Mouse (Mus musculus) MEL (cell line): Measurements from ENCODE around the gene Slc25a44. TPM values are rescaled to one million over a fixed set of nuclear protein-coding genes. Genes with fewer than 3 reads are reported as not detected.
"Not testable (repeated sequence)": the region's sequence is repeated elsewhere in the genome, so short reads cannot be mapped to it uniquely, and the experiment has no call there.

Experiments
- DNase-seq: peaks from one replicate; pipeline ENCODE4 v3.0.0; 2011; ENCODE audit warnings: low read depth, low spot score
- H3K27ac ChIP-seq: 2 replicates; pipeline ENCODE4 v1.5.1; 2012; ENCODE audit warnings: low read depth, mild to moderate bottlenecking, control low read depth, low read length, moderate library complexity; ENCODE audit not compliant: control insufficient read depth
- H3K27me3 ChIP-seq, 2 experiments: fragments of 150-350 bp in 1 of 2; sonication (generic) in 1 of 2; 2 replicates each; pipeline ENCODE4 v1.6.1; 2012; ENCODE audit warnings: low read length in 2 of 2, mild to moderate bottlenecking in 2 of 2, improper control_type of control experiment in 1 of 2, moderate library complexity in 1 of 2; ENCODE audit not compliant: insufficient read depth in 2 of 2, control insufficient read depth in 1 of 2
- H3K36me3 ChIP-seq, 2 experiments: 2 replicates each; pipeline ENCODE4 v1.6.1; 2012 to 2014; ENCODE audit warnings: low read length in 2 of 2, improper control_type of control experiment in 1 of 2, inconsistent platforms in 1 of 2, mild to moderate bottlenecking in 1 of 2; ENCODE audit not compliant: insufficient read depth in 2 of 2, control insufficient read depth in 1 of 2
- H3K4me1 ChIP-seq, 2 experiments: fragments of 150-350 bp in 1 of 2; sonication (generic) in 1 of 2; 2 replicates each; pipeline ENCODE4 v1.6.1; 2012; ENCODE audit warnings: low read length in 2 of 2, improper control_type of control experiment in 1 of 2, mild to moderate bottlenecking in 1 of 2; ENCODE audit not compliant: insufficient read depth in 2 of 2, control insufficient read depth in 1 of 2
- H3K4me3 ChIP-seq, 2 experiments: fragments of 150-350 bp in 1 of 2; sonication (generic) in 1 of 2; 2 replicates each; pipeline ENCODE4 v1.5.1; 2012; ENCODE audit warnings: low read depth in 2 of 2, low read length in 2 of 2, mild to moderate bottlenecking in 2 of 2, moderate library complexity in 2 of 2, control low read depth in 1 of 2, improper control_type of control experiment in 1 of 2; ENCODE audit not compliant: control insufficient read depth in 1 of 2, insufficient read depth in 1 of 2
- H3K79me2 ChIP-seq: 2 replicates; pipeline ENCODE4 v1.6.1; 2012; ENCODE audit warnings: mild to moderate bottlenecking, low read length, moderate library complexity; ENCODE audit not compliant: control insufficient read depth, poor library complexity, insufficient read depth
- H3K9ac ChIP-seq: 2 replicates; pipeline ENCODE4 v1.6.1; 2012; ENCODE audit warnings: low read depth, mild to moderate bottlenecking, control low read depth, low read length, moderate library complexity; ENCODE audit not compliant: control insufficient read depth, poor library complexity, severe bottlenecking
- H3K9me3 ChIP-seq: fragments of 150-350 bp; sonication (generic); replicated peaks from 2 replicates; pipeline ENCODE4 v1.6.1; 2012; ENCODE audit warnings: mild to moderate bottlenecking, low read length, improper control_type of control experiment, moderate library complexity; ENCODE audit not compliant: insufficient read depth
- CHD2 ChIP-seq: IDR thresholded peaks from 2 replicates; pipeline ENCODE4 v1.6.1; 2011; ENCODE audit warnings: low read length, improper control_type of control experiment
- CTCF ChIP-seq, 3 experiments: IDR thresholded peaks in 2 of 3; conservative IDR thresholded peaks in 1 of 3; 2 replicates each; pipeline ENCODE4 v1.5.1; 2011 to 2012; ENCODE audit warnings: low read length in 3 of 3, low read depth in 2 of 3, mild to moderate bottlenecking in 2 of 3, improper control_type of control experiment in 1 of 3, inconsistent platforms in 1 of 3, mixed read lengths in 1 of 3, moderate library complexity in 1 of 3; ENCODE audit not compliant: control insufficient read depth in 1 of 3, insufficient read depth in 1 of 3, poor library complexity in 1 of 3, severe bottlenecking in 1 of 3
- ETS1 ChIP-seq: IDR thresholded peaks from 2 replicates; pipeline ENCODE4 v1.6.1; 2012; ENCODE audit warnings: low read depth, mild to moderate bottlenecking, inconsistent platforms, low read length, improper control_type of control experiment, moderate library complexity
- GABPA ChIP-seq: IDR thresholded peaks from 2 replicates; pipeline ENCODE4 v1.6.1; 2012; ENCODE audit warnings: low read depth, mild to moderate bottlenecking, inconsistent platforms, low read length, improper control_type of control experiment, moderate library complexity
- GATA1 ChIP-seq: IDR thresholded peaks from 2 replicates; pipeline ENCODE4 v1.6.1; 2011; ENCODE audit warnings: low read depth, low read length, improper control_type of control experiment
- JUND ChIP-seq: IDR thresholded peaks from 2 replicates; pipeline ENCODE4 v1.6.1; 2011; ENCODE audit warnings: low read depth, mild to moderate bottlenecking, improper control_type of control experiment, low read length
- KAT2A ChIP-seq: conservative IDR thresholded peaks from 2 replicates; pipeline ENCODE4 v1.6.1; 2012; ENCODE audit warnings: low read depth, low read length, improper control_type of control experiment, inconsistent platforms
- MAFK ChIP-seq: IDR thresholded peaks from 2 replicates; pipeline ENCODE4 v1.6.1; 2011; ENCODE audit warnings: low read depth, mild to moderate bottlenecking, low read length, improper control_type of control experiment, borderline replicate concordance
- MAX ChIP-seq: IDR thresholded peaks from 2 replicates; pipeline ENCODE4 v1.6.1; 2011; ENCODE audit warnings: low read length, improper control_type of control experiment
- MYB ChIP-seq: IDR thresholded peaks from 2 replicates; pipeline ENCODE4 v1.6.1; 2011; ENCODE audit warnings: mild to moderate bottlenecking, low read depth, low read length, improper control_type of control experiment
- NELFE ChIP-seq: IDR thresholded peaks from 2 replicates; pipeline ENCODE4 v1.6.1; 2011; ENCODE audit warnings: low read depth, low read length, improper control_type of control experiment
- RAD21 ChIP-seq: IDR thresholded peaks from 2 replicates; pipeline ENCODE4 v1.6.1; 2011; ENCODE audit warnings: mild to moderate bottlenecking, low read depth, low read length, improper control_type of control experiment
- TCF12 ChIP-seq: IDR thresholded peaks from 2 replicates; pipeline ENCODE4 v1.6.1; 2014; ENCODE audit warnings: low read depth, mild to moderate bottlenecking, inconsistent platforms, low read length, improper control_type of control experiment, moderate library complexity
- USF1 ChIP-seq: IDR thresholded peaks from 2 replicates; pipeline ENCODE4 v1.6.1; 2014; ENCODE audit warnings: low read depth, mild to moderate bottlenecking, inconsistent platforms, low read length, improper control_type of control experiment, moderate library complexity
- ZKSCAN1 ChIP-seq: IDR thresholded peaks from 2 replicates; pipeline ENCODE4 v1.6.1; 2012; ENCODE audit warnings: low read depth, mild to moderate bottlenecking, inconsistent platforms, low read length, improper control_type of control experiment, moderate library complexity
- ZNF384 ChIP-seq: IDR thresholded peaks from 2 replicates; pipeline ENCODE4 v1.6.1; 2012; ENCODE audit warnings: low read depth, mild to moderate bottlenecking, inconsistent platforms, low read length, improper control_type of control experiment
- polyA plus RNA-seq, 2 experiments: library from polyadenylated mRNA; stranded (reverse) in 1 of 2; unstranded in 1 of 2; fragments of >175 nt in 1 of 2; fragments of >200 nt in 1 of 2; gene quantifications; 2 replicates each; pipeline versions ENCODE4 v1.2.1 to v1.2.4; 2012; ENCODE audit warnings: low replicate concordance in 2 of 2, low read depth in 1 of 2; ENCODE audit not compliant: insufficient read length in 2 of 2, insufficient read depth in 1 of 2, missing spikeins in 1 of 2
- total RNA-seq: library from RNA; depleted of rRNA; stranded (reverse); fragments of 300-350 nt; gene quantifications from 2 replicates; pipeline ENCODE4 v1.2.3, GENCODE M21; 2012

Gene Slc25a44
- total and polyA plus RNA-seq, 3 experiments = 30.5 to 34.6 TPM; not detected in 1

- not testable (repeated sequence) for H3K27me3 ChIP-seq, H3K9ac ChIP-seq, DNase-seq, H3K4me1 ChIP-seq, H3K4me3 ChIP-seq, H3K79me2 ChIP-seq, H3K27ac ChIP-seq, H3K9me3 ChIP-seq, H3K36me3 ChIP-seq
Measured at GRCm38 (mm10) chr3:88367517-88367916, 57.4 kb downstream of the Slc25a44 start.

GRCm38 (mm10) chr3:88366830-88367428 is 58.0 kb downstream of the Slc25a44 start:
- not testable (repeated sequence) for H3K4me1 ChIP-seq, H3K79me2 ChIP-seq, H3K9ac ChIP-seq, H3K27ac ChIP-seq, H3K9me3 ChIP-seq, H3K27me3 ChIP-seq, DNase-seq, H3K4me3 ChIP-seq, H3K36me3 ChIP-seq

GRCm38 (mm10) chr3:88365705-88366361 is 59.1 kb downstream of the Slc25a44 start:
- Histone ChIP-seq H3K9ac (no peak overlapping the region), H3K4me3 (no peak overlapping the region), H3K27me3 (no peaks in the 10 kb centered on the region), H3K9me3 (no peaks in the 10 kb centered on the region), H3K27ac (no peak overlapping the region)
- no peak for DNase-seq
- no peak for TF ChIP-seq MYB
- TF ChIP-seq, all 39 proteins: peak for 0
- no peaks in the 10 kb centered on the region for H3K4me1 ChIP-seq
- no peaks in the 10 kb centered on the region for H3K79me2 ChIP-seq
- H3K36me3 ChIP-seq = no peaks in the 10 kb centered on the region

GRCm38 (mm10) chr3:88364337-88364736 is 60.6 kb downstream of the Slc25a44 start, which contains the start of gene Paqr6:
TSS of gene Paqr6 (plus strand) at chr3:88364584.
- Histone ChIP-seq H3K9me3 (no peaks in the 10 kb centered on the region), H3K27ac (no peak within 1 kb of the TSS), H3K9ac (no peak within 1 kb of the TSS), H3K79me2 (no peaks in the 10 kb centered on the region), H3K36me3 (no peaks in the 10 kb centered on the region; a peak in 1 of 4 replicates), H3K4me1 (no peaks in the 10 kb centered on the region), H3K27me3 (no peaks in the 10 kb centered on the region), H3K4me3 (no peak within 1 kb of the TSS)
- DNase-seq = no peak
- TF ChIP-seq USF1 (no peak), KAT2A (no peak), MAFK (no peak), ZNF384 (no peak), GATA1 (no peak), GABPA (no peak), RAD21 (no peak), ZKSCAN1 (no peak), NELFE (no peak), CTCF (IDR thresholded peaks at IDR 0.05 in 2 of 3, conservative IDR thresholded peaks at IDR 0.05 in 1 of 3; ENCODE audit: control insufficient read depth in 1 of 3, insufficient read depth in 1 of 3, low read depth in 2 of 3, low read length in 3 of 3, poor library complexity in 1 of 3, severe bottlenecking in 1 of 3) (no peak), TCF12 (no peak), ETS1 (no peak), JUND (no peak), MAX (no peak), CHD2 (no peak)
